Mouse (Mus musculus): ENCODE measurements at regions not wholly inside any gene's neighbourhood (a gene's known extent, or its start where the extent isn't known, plus 50 kb on each side); places are given as distances from the start of the nearest gene placed in this dataset.

DNA sequence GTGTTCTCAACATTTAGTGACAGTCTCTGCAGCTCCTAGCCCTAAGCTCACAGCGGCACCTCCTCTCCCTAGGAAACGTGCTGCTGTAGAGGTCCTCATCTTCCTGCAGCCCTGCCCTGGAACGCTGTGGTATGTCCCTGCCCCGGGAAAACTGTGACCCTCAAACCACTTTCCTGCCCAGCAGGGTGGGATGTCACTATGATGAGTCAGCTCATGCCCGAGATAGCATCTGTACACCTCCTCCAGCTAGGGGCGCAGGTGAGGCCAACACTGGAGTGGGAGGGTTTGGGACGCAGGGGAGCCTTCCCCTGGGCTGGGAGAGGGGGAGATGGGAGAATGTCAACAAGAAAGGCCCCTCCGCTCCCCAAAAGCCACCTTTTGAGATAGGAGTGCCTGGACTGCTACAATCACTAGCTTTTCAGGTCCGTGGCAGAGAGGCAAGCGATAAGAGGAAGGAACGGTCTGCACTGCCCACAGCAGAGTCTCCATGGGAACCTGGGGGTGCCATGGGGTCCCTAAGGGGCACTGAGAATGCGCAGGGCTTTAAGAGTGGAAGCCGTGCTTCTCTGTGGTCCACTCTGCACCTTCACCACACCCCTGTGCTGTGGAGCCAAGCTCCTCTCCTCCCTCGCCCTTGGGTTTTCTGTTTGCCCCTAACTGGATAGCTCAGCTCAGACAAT is 80.5 kb upstream of the Hand1 start:
- no peak for DNase-seq (ENCODE audit: low spot score)
- intact Hi-C loops (cut with DNase I) = no loop called here

DNA sequence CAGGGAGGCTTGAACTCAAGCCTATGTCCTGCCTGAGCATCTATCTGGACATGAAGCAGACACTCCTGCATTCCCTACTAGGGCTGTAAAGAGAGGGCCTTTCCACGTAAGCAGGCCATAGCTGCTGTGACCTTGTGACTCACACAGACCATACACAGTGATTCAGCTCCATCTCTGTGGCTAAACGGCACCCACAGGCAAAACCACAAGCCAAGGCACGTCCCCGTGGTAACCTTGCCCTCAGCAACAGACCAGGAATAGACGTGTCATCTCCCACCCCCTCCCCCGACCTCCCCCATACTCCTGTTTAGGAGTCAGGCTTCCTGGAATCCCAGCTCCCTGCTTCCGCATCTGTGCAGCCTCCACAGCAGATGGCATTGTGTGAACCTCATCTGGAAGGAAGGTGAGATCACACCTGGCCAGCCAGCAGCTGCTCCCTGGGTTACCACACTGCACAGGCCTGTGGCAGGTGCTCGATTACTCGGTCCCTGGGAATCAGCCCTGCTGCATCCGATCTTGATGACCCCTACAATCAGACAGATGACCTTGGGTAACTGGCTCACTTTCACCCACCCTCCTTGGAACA is 79.2 kb upstream of the Hand1 start:
- no peak for DNase-seq (ENCODE audit: low spot score)
- intact Hi-C loops (cut with DNase I) = no loop called here

DNA sequence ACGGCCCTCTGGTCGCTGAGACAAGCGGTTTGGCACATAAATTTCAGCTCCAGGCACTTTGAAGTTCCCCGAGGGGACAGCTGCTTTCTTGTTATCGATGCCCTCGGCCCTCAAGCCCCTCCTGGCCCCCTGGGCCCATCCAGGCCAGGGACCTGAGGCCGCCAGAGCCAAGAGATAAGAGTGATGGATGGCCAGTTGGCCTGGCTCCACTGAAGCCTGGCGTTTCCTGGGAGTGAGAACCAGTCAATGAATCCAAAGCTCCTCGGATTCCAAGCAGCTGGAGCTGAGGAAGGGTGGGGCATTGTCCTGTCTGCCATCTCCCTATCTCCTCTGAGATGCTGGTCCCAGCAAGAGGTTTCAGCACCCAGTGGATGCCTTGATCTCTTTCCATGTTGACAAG is 71.6 kb upstream of the Hand1 start:
- intact Hi-C loops (cut with DNase I) = no loop called here
- no peak for DNase-seq (ENCODE audit: low spot score)

- intact Hi-C loops (cut with DNase I) = no loop called here
- DNase-seq (ENCODE audit: low spot score) = no peak
Observed at GRCm38 (mm10) chr11:57899335-57899734, 66.7 kb upstream of the Hand1 start.

GRCm38 (mm10) chr11:57895497-57895896 is 62.9 kb upstream of the Hand1 start:
- no peak for DNase-seq (ENCODE audit: low spot score)
- intact Hi-C loops (cut with DNase I) = no loop called here

DNA sequence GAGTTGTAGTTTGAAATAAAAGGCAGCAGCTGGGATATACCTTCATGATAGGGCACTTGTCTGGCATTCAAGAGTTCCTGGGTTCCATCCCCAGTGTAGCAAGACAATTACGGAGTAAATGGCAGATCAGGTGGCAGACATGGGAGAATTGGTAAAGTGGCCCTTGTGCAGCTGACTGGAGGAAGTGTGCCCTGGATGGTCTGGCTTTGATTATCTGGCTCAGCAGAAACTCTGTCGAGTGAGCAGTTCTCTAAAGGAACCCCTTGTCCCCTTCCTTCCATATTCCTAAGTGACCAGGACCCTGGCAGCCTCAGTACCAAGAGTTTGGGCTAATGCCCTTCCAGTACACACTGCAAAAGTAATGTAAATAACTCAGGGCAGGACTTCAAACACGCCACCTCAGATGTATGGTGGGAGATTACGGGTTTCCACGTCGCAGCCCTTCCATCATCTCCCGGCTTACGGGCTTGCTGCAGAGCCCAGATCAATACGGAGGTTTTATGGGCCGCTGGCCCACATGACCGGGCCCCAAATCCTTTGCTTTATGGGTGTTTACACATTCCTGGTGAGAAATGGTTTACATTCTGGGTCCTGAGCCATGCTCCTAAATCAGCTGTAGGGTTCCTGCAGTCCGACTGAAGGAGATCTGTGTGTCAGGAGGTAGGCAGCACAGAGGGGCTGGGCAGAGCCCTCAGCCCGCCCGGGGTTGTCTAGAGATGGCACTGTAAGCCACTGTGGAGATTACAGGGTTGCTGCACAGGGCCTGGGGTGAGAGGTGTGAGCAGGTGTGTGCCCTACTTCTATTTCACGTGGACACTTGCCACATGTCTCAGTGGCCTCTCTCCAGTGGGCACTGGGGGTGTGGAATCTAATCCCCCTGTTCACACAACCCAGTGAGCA is 50.4 kb upstream of the Hand1 start:
- DNase-seq (ENCODE audit: low spot score) = no peak
- intact Hi-C loops (cut with DNase I) = no loop called here
